Mouse (Mus musculus) CD4-positive, CD25-positive, alpha-beta regulatory T cell, adult 2 months (primary cell): ENCODE measurements around the gene C2cd4c.

Experiments
- DNase-seq: peaks from one replicate; pipeline ENCODE4 v3.0.0-alpha.2; 2012; ENCODE audit warnings: low read depth, low spot score

The C2cd4c gene

DNA sequence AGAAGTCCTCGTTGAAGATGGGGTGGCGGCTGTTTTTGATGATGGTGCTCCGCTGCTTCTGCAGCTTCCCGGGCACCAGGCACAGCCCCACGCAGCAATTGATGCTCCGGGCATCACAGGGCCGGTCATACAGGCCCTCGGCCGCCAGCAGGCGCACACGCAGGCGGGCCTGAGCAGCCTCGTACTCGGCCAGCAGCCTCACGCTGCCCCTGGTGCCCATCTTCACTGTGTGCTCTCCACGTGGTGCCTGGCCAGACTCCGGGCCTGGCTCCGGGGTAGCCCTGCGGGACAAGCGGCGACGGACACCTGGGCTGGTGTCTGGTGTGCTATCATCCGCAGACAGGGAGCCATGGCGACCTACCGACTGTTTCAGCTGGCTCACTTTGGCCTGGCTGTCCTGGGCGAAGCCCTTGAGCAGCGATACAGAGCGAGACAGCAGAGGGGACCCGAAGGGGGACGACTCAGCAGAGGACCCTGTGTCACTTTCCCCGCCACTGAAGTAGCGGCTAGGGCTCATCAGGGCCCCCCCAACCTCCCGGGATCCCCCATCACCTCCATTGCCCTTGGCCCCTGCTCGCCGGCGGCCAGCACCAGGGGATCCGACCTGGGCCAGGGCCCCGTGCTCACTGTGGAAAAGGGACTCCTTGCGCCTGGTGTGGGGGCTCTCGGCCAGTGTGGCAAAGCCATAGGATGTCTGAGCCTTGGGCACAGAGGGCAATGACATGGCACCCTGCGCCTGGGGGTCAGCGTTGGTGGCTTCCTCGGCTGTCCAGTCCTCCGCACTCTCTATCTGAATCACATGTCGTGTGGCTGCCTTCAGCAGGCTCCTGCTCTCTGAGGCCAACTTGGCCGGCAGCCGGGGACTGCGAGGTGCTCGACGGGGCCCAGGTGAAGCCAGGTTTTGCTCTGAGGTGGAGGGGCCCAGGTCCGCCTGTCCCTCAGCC, 1.4 kb downstream of the C2cd4c start:
- no peak for DNase-seq

DNA sequence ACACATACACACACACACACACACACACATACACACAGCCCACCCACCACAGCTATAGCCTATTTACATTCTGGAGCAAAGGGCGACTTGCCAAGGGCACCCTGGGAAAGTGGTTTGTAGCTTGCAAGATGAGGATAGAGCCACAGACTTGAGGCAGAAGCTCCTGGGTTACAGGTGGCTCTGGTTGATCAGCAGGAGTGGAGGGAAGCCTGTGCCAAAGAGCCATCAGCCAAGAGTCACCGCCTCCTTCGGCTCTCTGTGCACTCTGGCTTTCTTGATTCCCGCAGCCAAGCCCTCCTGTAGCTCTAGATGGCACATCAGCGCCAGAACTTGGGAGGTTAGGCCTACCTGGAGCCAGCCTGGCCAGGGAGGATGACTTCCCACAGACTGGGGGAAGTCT, 2.5 kb downstream of the C2cd4c start:
- no peak for DNase-seq

DNA sequence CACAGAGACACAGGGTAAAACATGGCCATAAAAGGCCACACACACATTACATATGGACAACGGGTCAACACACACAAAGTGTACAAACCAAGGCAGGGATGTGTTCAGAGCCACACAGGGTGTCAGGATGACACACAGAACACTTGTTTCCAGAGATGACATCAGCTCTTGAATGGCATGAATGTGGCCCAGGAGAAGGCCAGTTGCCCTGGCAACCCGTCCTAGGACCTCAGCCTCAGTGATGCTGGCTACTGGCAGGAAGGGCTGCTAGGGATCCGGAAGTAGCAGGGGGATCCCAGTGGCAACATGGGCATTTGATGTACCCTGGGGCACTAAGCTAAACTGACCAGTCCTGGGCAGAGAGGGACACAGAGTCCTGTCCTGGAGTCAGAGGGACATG, 4.5 kb downstream of the C2cd4c start:
- DNase-seq, result no peak

DNA sequence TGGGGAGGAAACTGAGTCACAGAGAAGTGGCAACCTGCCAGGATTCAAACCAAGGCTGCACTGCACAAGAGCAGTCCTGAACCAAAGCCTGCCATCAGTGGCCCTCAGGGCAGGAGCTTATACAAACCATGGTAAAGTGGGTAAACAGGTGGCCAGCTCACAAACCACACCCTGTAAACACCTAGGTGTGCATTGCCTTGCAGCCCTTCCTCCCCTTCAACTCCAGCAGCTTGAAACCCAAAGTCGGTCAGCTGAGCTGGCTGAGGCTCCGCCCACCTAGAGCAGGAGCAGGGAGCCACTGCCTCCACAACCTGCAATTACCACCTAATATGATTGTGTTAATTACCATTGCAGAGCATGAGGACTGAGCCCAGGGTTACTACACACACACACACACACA, 5.9 kb downstream of the C2cd4c start:
- DNase-seq, result no peak

DNA sequence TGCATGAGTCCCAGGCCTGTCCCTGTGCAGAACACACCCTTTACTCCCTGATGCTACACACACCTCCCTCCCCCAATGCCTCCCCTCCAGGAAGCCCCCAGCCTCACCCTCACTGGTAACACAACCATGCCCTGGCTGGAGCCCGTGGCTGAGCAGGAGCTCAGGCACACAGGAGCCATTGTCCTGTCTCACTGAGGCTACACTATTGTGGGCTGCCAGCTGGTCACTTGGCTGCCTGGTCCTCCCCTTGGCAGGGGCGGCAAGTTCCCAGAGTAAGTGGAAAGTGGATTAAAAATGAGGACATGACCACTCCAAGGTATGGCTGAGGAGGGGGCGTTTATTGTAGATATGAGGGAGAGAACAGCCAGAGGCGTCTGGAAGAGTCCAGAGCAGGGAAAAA, 7.3 kb downstream of the C2cd4c start:
- no peak for DNase-seq

DNA sequence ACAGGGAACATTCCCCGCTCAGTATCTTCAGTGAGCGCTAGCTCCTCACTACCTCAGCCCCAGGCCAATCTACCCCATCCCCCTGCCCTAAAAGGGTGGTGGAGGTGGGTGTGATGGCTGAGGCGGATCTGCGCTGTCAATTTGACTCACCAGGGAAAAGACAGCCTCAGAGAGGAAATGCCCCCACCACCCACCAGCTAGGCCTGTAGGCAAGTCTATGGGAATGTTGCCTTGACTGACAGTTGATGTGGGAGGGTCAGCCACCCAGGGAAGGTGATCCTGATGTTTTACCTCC, 15.9 kb downstream of the C2cd4c start:
- no peak for DNase-seq

DNA sequence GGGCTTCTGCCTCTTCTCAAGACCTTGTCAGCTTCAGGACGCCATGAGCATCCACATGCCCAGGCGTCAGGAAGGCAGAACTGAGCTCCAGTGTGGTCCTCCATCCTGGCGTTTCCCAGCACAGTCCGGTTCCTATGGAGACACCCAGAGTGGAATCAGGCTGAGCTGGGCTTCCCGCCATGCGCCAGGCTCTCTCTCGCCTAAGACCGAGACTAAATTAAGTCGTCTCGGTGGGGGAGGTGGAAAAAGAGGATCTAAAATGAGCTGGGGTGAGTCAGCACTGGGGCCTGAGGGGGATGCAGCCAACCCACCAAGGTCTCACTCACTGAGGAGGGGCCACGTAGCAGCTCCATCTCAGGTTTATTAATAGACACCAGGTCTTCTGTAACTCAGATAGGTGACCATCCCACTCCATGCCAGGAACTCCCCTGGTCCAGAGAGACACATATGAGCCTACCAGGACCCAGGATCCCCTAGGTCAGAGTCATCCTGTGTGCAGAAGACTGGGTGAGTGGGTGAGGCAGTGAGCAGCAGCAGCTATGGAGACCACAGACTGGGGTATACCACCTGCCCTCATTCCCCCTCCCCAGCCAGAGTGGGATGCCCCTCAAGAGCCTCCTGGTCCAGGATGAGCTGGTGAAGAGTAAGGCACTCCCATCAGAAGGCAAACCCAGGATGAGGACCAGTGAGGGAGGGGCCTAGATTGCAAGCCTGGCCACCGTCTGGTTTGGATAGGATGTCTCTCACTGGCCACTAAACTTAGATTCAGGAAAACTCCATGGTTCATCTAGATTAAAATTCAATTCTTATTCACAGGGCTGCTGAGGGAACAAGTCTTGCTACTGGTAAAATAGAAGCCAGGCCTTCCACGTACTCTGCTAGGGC, 16.5 kb downstream of the C2cd4c start:
- no peak for DNase-seq

DNA sequence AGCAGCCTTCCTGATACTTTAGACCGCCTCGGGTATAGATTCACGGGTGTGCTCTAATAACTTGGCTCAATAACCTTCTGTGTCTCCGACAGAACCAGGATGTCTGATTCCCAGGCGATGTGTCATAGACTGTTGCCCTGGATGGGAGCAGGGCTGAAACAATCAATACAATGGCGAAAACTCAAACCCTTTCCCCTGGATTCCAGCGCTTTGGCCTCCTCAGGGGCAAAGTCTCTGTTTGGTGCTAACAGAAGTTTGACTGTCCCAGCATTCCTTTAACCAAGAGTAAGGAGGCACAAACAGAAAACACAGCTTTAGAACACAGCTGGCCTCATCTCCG, 18.3 kb downstream of the C2cd4c start:
- DNase-seq, result no peak

DNA sequence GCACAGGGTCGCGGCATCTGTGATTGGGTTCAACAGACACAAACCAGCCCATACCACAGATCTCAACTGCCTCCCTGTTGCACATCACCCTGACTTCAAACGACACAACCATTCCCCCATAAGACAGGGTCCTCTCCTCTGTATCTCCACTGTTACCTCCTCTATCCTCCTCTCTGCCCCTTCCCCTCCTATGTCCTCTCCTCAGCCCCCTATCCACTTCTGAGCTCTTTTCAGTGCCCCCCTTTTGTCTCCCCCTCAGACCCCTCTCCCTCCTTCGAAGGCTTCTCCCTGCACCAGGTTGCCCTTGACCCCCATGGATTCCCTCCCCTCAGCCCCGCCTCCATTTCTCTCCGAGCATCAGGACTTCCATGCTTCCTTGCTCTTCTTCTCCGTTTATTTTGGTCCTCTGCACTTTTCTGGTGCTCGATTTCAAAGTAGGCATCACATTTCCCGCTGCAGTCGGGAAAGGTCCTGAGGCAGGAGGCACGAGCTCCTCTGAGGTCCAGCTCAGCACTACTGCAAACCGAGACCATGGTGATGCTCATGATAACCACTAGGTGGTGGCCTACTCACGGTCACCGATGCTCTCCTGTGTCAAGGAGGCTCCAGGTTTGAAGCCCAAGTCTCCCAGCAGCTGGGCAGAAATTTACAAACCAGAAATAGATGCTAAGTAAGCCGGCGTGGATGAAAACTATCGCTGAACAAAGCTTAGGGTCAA, 18.8 kb downstream of the C2cd4c start:
- peak; percentile 71 for DNase-seq

DNA sequence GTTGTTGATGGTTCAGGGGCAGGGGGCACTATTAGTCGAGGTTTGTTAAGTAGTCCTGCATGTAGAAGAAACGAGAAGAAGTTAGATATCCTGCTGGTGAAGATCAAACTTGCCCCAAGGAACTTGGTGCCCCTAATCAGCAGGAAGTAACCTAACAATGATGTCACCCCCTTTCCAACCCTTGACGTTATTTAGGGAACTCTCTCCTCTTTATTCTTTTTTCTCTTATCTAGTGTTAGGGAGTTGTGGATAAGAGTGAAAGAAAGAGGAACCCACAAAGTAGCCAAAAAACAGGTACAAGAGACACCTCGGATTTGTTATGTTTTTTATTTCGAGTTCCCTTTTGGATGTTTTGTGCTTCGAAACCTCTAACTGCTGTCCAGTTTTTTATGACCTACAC, 19.7 kb downstream of the C2cd4c start:
- no peak for DNase-seq

DNA sequence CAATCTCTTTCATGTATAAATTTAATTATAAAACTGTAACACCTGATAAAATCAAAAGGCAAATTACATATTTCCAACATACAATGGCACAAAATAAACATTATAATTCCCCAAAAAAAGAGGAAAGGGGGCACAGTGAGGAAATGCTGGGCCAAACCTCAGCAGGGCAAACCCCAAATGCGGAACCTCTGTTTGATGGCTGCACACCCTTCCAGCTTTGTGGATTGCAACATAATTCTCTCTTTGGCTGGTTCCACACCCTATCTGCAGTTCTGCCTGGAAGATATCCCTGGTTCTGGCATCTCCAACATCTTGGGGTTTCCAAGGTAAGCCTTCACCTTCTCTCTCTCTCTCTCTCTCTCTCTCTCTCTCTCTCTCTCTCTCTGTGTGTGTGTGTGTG, 23.1 kb downstream of the C2cd4c start:
- no peak for DNase-seq

DNA sequence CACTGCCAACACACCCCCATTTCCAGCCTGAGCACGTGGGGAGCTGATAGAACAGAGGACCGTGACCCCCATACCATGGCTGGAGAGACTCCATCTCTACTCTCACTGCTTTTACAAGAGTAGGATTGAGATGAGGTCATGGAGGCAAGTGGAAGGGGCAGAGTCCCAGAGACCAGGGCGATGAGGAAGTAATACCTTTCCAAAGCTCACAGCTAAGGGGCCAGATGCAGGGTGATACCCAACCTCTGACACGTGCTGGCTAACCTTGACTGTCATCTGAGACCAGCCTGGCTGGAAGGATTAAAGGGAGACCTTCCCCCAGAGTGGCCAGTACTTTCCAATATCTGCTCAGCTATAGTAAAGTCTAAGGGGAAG, 26.1 kb downstream of the C2cd4c start:
- DNase-seq, result no peak

DNA sequence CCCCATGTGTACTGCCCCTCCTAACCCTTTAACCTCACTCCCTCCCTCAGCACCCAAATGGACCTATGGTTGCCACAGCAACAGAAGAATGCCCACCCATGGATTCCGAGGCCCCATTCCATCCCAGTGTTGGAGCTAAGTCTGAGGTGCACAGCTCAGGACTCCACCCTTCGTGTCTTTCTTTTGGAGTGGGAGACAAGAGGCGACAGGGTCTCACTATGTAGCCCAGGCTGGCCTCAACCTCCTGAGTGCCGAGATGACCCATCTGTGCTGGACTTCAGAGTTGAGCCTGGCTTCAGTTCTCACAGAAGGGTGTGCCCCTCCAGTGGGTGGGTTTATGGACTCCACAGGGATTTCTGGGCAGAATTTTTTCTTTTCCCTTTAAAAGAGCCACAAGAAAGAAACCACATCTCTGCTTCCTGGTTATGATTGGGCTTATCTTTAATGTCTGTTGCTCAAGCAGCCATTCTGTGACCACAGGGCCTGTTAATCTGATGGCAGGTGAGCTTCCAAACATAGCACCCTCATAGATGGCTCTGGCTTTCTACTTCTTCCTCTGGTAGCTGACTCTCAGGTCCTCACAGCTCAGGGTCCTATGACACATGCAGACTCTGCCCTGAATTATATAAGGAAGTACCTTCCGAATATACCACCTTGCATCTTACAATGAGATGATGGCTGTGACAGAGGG, 26.6 kb downstream of the C2cd4c start, which contains the start of gene Theg:
Gene Theg (minus strand): TSS at position 271 of the 691 bp plus-strand sequence.
- no peak for DNase-seq

DNA sequence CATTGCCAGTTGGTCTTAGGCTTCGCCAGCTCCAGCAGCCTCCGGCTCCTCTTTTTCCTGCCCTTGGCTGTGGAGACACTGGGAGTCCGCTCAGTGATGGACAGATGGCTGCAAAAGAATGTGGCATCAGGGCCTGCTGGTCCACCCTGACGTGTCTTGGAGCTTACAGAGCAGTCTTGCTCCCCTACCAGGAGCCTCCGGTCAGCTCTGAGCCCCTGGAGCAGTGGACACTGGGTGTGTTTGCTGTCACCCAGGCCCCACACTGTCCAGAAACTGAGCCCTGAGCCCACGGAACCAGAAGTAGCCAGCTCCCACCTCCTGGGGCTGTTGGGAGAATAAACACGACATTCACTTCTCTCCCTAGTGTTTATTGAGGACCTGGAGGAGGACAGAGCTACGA, 27.6 kb downstream of the C2cd4c start:
- DNase-seq, result no peak

DNA sequence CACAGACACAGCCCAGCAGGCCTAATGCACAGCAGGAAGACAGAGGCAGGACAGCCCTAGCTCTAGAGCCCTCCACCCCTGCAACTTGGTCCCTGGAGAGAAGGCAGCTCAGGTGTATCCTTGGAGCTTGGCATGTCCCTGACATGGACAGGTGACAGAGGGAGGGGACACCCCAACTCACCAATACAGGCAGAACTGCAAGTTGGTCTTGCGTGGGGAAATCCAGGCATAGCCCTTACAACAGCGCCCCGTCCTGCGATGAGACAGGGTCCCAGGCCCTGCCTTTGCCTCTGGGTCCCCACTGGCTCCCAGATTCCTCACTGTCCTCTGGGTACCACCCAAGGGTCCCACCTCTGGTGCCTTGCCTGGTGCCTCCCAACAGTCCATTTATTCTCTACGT, 28.1 kb downstream of the C2cd4c start:
- no peak for DNase-seq

DNA sequence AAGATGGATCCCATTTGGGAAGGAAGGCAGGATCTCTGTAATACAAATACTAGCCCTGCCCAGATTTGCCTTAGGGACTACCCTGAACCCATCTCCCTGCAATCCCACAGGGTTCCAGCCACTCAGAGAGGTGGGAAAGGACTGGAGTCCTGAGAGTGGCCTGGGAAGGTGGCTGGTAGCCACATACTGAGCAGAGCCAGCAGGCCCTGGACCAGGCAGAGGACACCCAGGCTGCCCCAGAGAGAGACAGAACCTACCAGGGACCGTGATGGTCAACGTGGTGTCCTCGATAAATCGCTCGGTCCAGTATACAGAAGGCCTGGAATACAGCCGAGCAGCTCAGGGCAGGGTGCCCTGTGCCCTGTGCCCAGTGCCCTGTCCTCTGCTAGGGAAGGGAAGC, 28.7 kb downstream of the C2cd4c start:
- DNase-seq, result no peak

DNA sequence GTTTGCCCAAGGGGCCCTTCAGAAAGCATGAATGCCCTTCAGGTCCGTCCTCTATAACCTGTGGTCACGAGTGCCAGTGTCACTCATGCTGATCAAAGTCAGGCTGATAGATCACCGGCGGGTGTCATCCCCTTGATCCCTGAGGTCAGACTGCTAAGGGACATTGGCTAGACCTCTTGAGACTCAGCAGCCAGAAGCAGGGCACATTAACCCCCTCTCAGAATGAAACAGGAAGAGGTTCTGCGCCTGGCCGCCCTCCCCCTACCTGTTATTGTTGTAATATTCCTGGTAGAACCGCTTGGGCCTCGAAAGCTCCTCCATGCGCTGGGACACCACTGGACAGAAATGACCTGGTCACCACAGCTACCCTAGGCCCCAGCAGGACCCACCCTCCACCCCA, 29.4 kb downstream of the C2cd4c start:
- DNase-seq, result no peak

DNA sequence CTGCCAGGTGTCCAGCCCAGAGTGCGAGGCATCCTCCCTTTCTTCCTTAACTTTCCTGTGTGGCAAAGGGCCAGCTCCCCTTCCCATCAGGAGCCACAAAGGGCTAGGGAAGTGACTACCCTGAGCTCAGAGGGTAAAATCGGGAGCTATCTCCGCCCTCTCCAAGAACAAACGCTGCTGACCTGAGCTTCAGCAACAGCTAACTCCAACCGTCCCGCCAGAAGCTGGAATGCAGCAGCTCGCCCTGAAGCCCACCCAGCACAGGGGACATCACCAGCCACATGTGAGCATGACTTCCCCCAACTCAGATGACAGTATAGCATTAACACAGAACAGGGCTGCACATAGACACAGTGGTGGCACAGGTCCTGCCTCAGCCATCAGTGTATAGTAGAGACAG, 29.8 kb downstream of the C2cd4c start:
- no peak for DNase-seq

DNA sequence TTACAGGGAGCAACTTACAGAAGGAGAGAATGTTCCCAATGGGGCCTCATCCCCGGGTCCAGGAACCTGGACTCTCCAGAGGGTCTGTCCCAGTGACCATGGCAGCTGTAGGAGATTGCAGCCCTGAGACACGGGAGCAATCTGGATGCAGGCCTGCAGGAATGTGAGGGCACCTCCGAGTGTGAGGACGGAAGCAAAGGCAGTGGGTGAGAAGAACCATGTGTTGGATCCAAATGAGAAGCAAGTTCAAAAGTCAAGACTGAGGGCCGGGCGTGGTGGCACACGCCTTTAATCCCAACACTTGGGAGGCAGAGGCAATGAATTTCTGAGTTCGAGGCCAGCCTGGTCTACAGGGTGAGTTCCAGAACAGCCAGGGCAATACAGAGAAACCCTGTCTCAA, 32.3 kb downstream of the C2cd4c start:
- no peak for DNase-seq

DNA sequence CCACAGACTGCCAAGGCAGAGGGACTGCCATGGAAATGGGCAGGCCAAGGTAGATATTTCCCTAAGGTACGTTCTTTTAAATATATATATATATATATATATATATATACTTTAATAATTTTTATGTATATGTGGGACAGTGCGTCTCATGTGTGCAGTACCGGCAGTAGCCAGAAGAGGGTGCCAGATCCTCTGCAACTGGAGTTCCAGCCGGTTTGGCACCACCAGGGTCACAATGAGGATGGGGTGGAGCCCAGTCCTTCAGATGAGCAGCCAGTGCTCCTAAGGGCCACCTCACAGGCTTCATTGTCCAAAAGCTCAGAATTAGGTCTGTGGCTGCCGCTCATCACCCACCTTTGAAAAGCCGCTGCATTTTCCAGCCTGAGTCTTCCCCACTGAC, 33.0 kb downstream of the C2cd4c start:
- peak; percentile 52 for DNase-seq

DNA sequence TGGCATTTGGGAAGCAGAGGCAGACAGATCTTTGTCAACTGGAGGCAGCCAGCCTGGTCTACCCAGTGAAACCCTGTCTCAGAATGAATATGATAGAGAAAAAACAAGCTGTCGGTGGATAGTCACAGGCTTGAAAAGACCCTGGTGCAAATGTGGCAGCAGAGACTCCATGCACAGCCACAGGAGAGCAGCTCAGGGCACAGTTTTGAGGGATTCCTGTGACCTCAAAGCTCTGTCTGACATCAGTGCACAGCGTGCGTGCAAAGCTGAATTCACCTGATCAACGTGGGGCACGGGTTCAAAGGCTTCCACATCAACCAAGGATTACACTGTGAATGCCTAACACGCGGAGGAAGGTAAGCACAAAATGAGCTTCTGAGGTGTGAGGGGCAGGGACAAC, 33.5 kb downstream of the C2cd4c start:
- DNase-seq, result no peak

DNA sequence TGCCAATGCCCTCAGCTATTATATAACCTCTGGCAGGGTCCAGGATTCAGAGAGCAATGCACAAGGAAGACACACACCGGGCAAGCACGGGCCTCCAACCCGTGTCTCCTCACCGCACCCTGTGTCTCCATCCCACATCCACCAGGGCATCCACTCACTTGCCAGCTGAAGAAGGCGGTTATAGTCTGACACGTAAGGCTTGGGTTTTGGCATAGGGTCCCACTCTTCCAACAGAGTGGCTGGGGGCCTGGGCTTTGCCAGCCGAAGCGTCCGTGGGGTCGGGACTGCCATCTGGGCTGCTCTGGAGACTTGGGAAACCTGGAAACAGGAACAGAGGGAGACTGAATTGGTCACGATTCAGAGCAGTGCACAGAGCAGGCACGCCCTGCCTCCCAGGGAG, 34.0 kb downstream of the C2cd4c start:
- DNase-seq, result no peak
